Mouse (Mus musculus) G1E (cell line): ENCODE data around the gene Gmppb.

Source experiments
- CTCF ChIP-seq: IDR thresholded peaks from 2 replicates; pipeline ENCODE4 v1.5.1; 2012; ENCODE audit warnings: low read depth, low read length, inconsistent platforms, mixed read lengths
- GATA1 ChIP-seq: IDR thresholded peaks from 2 replicates; pipeline ENCODE4 v1.6.1; 2012; ENCODE audit warnings: borderline replicate concordance, low read length, inconsistent platforms, mixed read lengths
- GATA2 ChIP-seq: IDR thresholded peaks from 2 replicates; pipeline ENCODE4 v1.6.1; 2012; ENCODE audit warnings: low read depth, low read length, inconsistent platforms, borderline replicate concordance
- POLR2AphosphoS5 ChIP-seq: IDR thresholded peaks from 2 replicates; pipeline ENCODE4 v1.6.1; 2012; ENCODE audit warnings: low read depth, low read length, inconsistent platforms; ENCODE audit not compliant: insufficient replicate concordance
- TAL1 ChIP-seq: conservative IDR thresholded peaks from 2 replicates; pipeline ENCODE4 v1.6.1; 2012; ENCODE audit warnings: low read depth, low read length, inconsistent platforms, mixed read lengths

- TF ChIP-seq TAL1: no peak
- no peak for TF ChIP-seq CTCF
- TF ChIP-seq GATA1: no peak
- TF ChIP-seq POLR2AphosphoS5: no peak
- no peak for TF ChIP-seq GATA2
Measured at GRCm38 (mm10) chr9:108008041-108008440, 41.0 kb upstream of the Gmppb start.
